Mouse (Mus musculus): ENCODE data around the gene Ghrhr.

The Ghrhr gene

GRCm38 (mm10) chr6:55396176-55396575, 20.1 kb downstream of the Ghrhr start:
- CTCF ChIA-PET = interaction anchor here (0.6 kb wide), 1 partner anchor 17 kb away, joined by 5 read pairs; no protein-coding TSS in a partner anchor

GRCm38 (mm10) chr6:55396622-55397041, 20.5 kb downstream of the Ghrhr start:
- CTCF ChIA-PET = interaction anchor here (0.6 kb wide), 1 partner anchor 17 kb away, joined by 5 read pairs; no protein-coding TSS in a partner anchor

- CTCF ChIA-PET = no interaction called here
These were observed 23.0 kb downstream of the Ghrhr start for GRCm38 (mm10) chr6:55398869-55399628.

- CTCF ChIA-PET = no interaction called here
These were observed 23.8 kb downstream of the Ghrhr start for GRCm38 (mm10) chr6:55399910-55400309.

GRCm38 (mm10) chr6:55402041-55402776, 26.1 kb downstream of the Ghrhr start:
- CTCF ChIA-PET = no interaction called here

- CTCF ChIA-PET = no interaction called here
These were observed 27.6 kb downstream of the Ghrhr start for GRCm38 (mm10) chr6:55403411-55404309.

GRCm38 (mm10) chr6:55404421-55404990, 28.4 kb downstream of the Ghrhr start:
- CTCF ChIA-PET = no interaction called here

GRCm38 (mm10) chr6:55407345-55407744, 31.2 kb downstream of the Ghrhr start:
- CTCF ChIA-PET = interaction anchor here (0.9 kb wide), 1 partner anchor 20 kb away, joined by 9 read pairs; no protein-coding TSS in a partner anchor

- CTCF ChIA-PET = no interaction called here
These were observed 34.2 kb downstream of the Ghrhr start for GRCm38 (mm10) chr6:55410119-55410775.

- CTCF ChIA-PET = no interaction called here
These were observed 34.9 kb downstream of the Ghrhr start for GRCm38 (mm10) chr6:55410977-55411376.

- CTCF ChIA-PET = no interaction called here
These were observed 40.1 kb downstream of the Ghrhr start for GRCm38 (mm10) chr6:55416202-55416601.

- CTCF ChIA-PET = no interaction called here
These were observed 42.8 kb downstream of the Ghrhr start for GRCm38 (mm10) chr6:55418746-55419410.

GRCm38 (mm10) chr6:55420411-55420810, 44.3 kb downstream of the Ghrhr start:
- CTCF ChIA-PET = no interaction called here

- CTCF ChIA-PET = no interaction called here
These were observed 44.8 kb downstream of the Ghrhr start for GRCm38 (mm10) chr6:55420869-55421361.

- CTCF ChIA-PET = no interaction called here
These were observed 56.0 kb downstream of the Ghrhr start for GRCm38 (mm10) chr6:55432121-55432520.

GRCm38 (mm10) chr6:55434360-55434759, 58.3 kb downstream of the Ghrhr start:
- CTCF ChIA-PET = no interaction called here

GRCm38 (mm10) chr6:55435266-55436159, 59.4 kb downstream of the Ghrhr start:
- CTCF ChIA-PET = no interaction called here

GRCm38 (mm10) chr6:55437919-55438318, 61.8 kb downstream of the Ghrhr start:
- CTCF ChIA-PET = no interaction called here

Measured in spleen, embryonic (tissue).